Mouse (Mus musculus): Measurements from ENCODE around the gene Gadl1.

GRCm38 (mm10) chr9:115995856-115996560, 86.8 kb downstream of the Gadl1 start:
- no peak for TF ChIP-seq CTCF (IDR thresholded peaks at IDR 0.05; ENCODE audit: low read depth)
- no peak for TF ChIP-seq EP300 (IDR thresholded peaks at IDR 0.05; ENCODE audit: low read depth)

All from heart, postnatal 0 days (tissue).